Mouse (Mus musculus): ENCODE data around the gene Psmd11. TPM values are rescaled to one million over a fixed set of nuclear protein-coding genes. Genes with fewer than 3 reads are reported as not detected.

Gene Psmd11
- polyA plus RNA-seq, 1 experiment from 2014 or later: 256 TPM

Other genes with a start within 250 kb of the Psmd11 start
- gene Rnf135, start 244.8 kb upstream of the Psmd11 start, polyA plus RNA-seq (2014; fragmentation: Nextera tagmentation; extraction: Ambion mirVana): 5.7 and 5.9 TPM in 2 replicates
- gene Rhot1, start 219.6 kb upstream of the Psmd11 start, polyA plus RNA-seq (2014; fragmentation: Nextera tagmentation; extraction: Ambion mirVana): 49.4 and 54.7 TPM in 2 replicates
- gene Rhbdl3, start 127.7 kb upstream of the Psmd11 start, polyA plus RNA-seq (2014; fragmentation: Nextera tagmentation; extraction: Ambion mirVana): 0.29 and 0.60 TPM in 2 replicates
- 15.9 and 16.1 TPM in 2 replicates for gene 5730455P16Rik, start 50.6 kb upstream of the Psmd11 start, polyA plus RNA-seq (2014; fragmentation: Nextera tagmentation; extraction: Ambion mirVana)
- gene Zfp207, start 45.3 kb upstream of the Psmd11 start, polyA plus RNA-seq (2014; fragmentation: Nextera tagmentation; extraction: Ambion mirVana): 244 and 245 TPM in 2 replicates
- gene Cdk5r1, start 48.4 kb downstream of the Psmd11 start, polyA plus RNA-seq (2014; fragmentation: Nextera tagmentation; extraction: Ambion mirVana): 0.68 and 0.77 TPM in 2 replicates

Measured in liver, embryonic 11.5 days (tissue).